Mouse (Mus musculus) cortical plate, adult 2 months (tissue): Measurements from ENCODE around the gene Sval1. TPM values are rescaled to one million over a fixed set of nuclear protein-coding genes. Genes with fewer than 3 reads are reported as not detected.

Source experiments
- H3K27ac ChIP-seq: fragments of 200-500 bp; 2 replicates; pipeline ENCODE4 v1.5.1; 2012; ENCODE audit warnings: low read length, control low read depth, inconsistent platforms; ENCODE audit not compliant: insufficient read depth
- H3K4me1 ChIP-seq: fragments of 200-500 bp; 2 replicates; pipeline ENCODE4 v1.6.1; 2011; ENCODE audit warnings: low read length; ENCODE audit not compliant: control insufficient read depth, insufficient read depth
- H3K4me3 ChIP-seq: fragments of 200-500 bp; 2 replicates; pipeline ENCODE4 v1.5.1; 2011; ENCODE audit warnings: mild to moderate bottlenecking, low read length, control low read depth; ENCODE audit not compliant: insufficient read depth
- CTCF ChIP-seq: fragments of 200-500 bp; IDR thresholded peaks from 2 replicates; pipeline ENCODE4 v1.5.1; 2011; ENCODE audit warnings: mild to moderate bottlenecking, control low read depth, low read length; ENCODE audit not compliant: insufficient read depth; ENCODE audit errors: extremely low read depth
- POLR2A ChIP-seq: fragments of 200-500 bp; IDR thresholded peaks from 2 replicates; pipeline ENCODE4 v1.6.1; 2011; ENCODE audit warnings: mild to moderate bottlenecking, low read length, control low read depth; ENCODE audit not compliant: insufficient read depth; ENCODE audit errors: extremely low read depth
- polyA plus RNA-seq: library from polyadenylated mRNA; depleted of rRNA; stranded (reverse); fragments of >200 nt; gene quantifications from 2 replicates; pipeline ENCODE4 v1.2.3, GENCODE M21; 2012; rRNA removed

Sval1 gene
- polyA plus RNA-seq: not detected in 2 replicates

- Histone ChIP-seq H3K27ac (no peak within 1 kb of the TSS), H3K4me3 (no peak within 1 kb of the TSS), H3K4me1 (no peaks in the 10 kb centered on the region)
- TF ChIP-seq POLR2A: no peak
- no peak for TF ChIP-seq CTCF
These were observed at the start of gene Sval1 for GRCm38 (mm10) chr6:41951330-41951729. Gene Sval1, plus strand, starts transcription at chr6:41951630.

- Histone ChIP-seq H3K27ac (no peak overlapping the region), H3K4me3 (no peak overlapping the region), H3K4me1 (no peaks in the 10 kb centered on the region)
- TF ChIP-seq POLR2A (no peak), CTCF (no peak)
These were observed 39.8 kb upstream of the Sval1 start for GRCm38 (mm10) chr6:41911625-41912024.

GRCm38 (mm10) chr6:41914883-41915282 lies 36.5 kb upstream of the Sval1 start:
- Histone ChIP-seq H3K27ac (no peak overlapping the region), H3K4me3 (no peak overlapping the region), H3K4me1 (no peaks in the 10 kb centered on the region)
- TF ChIP-seq CTCF (no peak), POLR2A (no peak)

- TF ChIP-seq POLR2A: no peak
- no peak for TF ChIP-seq CTCF
- H3K4me1 ChIP-seq: no peaks in the 10 kb centered on the region
- no peak within 1 kb of the TSS for H3K27ac ChIP-seq
- H3K4me3 ChIP-seq: no peak within 1 kb of the TSS
These were observed 16.4 kb downstream of the Sval1 start, which contains the start of gene Sval3 for GRCm38 (mm10) chr6:41967840-41968239. Gene Sval3, plus strand, starts transcription at chr6:41968140.

Other genes with a start within 250 kb of the Sval1 start
- gene Kel, start 247.3 kb upstream of the Sval1 start, polyA plus RNA-seq: not detected in 2 replicates
- not detected in 2 replicates for gene Olfr459, start 176.5 kb upstream of the Sval1 start, polyA plus RNA-seq
- not detected in 2 replicates for gene Pip, start 104.1 kb upstream of the Sval1 start, polyA plus RNA-seq
- gene Sval2, start 98.6 kb upstream of the Sval1 start, polyA plus RNA-seq: not detected in 2 replicates
- gene Sval3, start 16.5 kb downstream of the Sval1 start, polyA plus RNA-seq: not detected in 2 replicates
- not detected in 2 replicates for gene Sva, start 86.8 kb downstream of the Sval1 start, polyA plus RNA-seq
- not detected in 2 replicates for gene Tas2r139, start 189.3 kb downstream of the Sval1 start, polyA plus RNA-seq